Mouse (Mus musculus) right cerebral cortex, postnatal 4 days (tissue): ENCODE results near the gene Myt1l.

ENCODE experiments used
- DNase-seq: peaks from one replicate; pipeline ENCODE4 v3.0.0-alpha.2; 2022

Myt1l gene

DNA sequence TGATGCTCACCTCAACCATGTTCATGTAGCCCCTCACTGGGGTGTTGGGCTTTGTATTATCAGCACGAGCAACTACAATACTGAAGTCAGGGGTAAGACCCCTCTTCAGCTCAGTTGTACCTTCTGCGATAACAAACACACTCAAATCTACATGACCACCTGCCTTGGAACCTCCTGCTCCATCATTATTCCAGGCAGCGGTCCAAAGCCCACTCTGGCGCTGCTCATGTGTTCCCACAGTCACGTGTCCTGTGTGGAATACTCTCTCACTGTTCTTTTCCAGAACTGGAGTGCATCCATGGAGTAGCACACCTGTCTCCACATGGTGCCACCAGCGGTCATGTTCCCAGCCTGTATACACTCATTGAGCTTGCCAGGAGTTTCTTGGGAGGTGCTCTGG, 42.2 kb downstream of the Myt1l start:
- DNase-seq = no peak

DNA sequence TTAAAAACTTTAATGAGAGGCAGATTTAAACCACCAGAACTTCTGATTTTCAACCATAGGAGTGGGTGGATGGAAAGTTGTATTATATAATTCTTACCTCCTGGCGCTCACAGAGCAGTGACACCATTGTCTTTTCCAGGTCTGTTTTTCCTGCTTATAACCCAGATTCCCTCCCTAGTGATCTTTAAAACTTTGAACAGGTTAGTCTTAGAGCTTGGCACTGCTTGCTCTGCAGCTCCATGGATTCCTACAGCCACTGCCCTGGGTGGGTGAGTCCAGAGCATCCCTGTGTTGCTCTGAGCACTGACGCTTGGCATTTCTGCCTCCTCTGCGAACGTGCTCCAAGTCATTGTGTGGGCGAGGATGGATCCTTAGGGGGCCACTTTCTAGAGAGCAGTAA, 43.4 kb downstream of the Myt1l start:
- no peak for DNase-seq

DNA sequence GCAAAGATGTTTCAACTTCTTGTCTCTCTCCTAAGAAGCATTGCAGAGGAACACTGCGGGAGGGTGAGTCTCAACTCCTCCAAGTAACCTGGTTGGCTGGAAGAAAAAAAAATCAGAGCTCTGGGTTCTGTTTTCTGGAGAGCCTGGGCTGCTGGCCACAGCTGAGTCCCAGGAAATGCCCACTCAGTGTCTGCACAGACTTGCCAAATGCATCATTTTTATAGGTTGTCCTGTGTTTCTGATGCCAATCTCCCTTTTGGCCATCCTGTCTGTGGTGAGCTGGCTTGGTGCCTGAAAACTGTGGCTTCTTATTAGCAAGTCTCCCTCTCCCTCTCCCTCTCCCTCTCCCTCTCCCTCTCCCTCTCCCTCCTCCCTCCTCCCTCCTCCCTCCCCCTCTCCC, 65.6 kb downstream of the Myt1l start:
- DNase-seq = no peak

DNA sequence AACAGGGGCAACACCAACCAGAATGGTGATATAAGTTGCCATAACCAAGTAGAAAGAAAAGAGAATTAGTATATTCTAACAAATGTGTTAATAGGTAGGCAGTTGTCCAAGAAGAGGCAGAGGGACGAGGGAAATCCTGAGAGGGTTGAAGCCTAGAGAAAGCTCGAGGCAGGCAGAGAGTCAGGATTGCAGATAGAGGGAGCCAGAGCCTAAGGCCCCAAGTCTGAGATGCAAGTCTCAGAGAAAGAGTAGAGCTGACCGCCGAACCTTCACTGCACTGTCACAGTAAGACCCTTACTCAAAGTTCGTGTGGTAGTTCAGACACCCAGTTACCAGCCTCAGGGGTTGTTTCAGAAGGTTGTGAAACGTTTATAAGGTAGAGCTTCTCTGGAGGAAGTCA, 71.7 kb downstream of the Myt1l start:
- no peak for DNase-seq

DNA sequence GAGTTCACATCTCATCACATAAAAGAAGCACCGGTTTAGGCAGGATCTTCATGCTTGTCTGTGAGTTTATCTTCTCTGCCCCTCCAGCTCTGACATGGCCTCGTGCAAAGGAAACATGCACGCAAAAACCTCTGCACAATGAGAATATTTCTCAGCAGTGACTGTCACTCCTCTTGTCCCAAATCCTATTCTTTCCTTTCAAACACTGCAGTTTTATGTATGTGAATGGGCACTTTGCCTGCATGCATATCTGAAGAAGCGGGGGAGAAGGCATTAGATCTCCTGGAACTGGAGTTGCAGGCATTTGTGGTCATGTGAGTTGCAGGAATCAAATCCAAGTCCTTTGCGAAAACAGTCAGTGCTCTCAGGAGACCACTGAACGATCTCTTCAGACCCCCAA, 73.0 kb downstream of the Myt1l start:
- DNase-seq = no peak

DNA sequence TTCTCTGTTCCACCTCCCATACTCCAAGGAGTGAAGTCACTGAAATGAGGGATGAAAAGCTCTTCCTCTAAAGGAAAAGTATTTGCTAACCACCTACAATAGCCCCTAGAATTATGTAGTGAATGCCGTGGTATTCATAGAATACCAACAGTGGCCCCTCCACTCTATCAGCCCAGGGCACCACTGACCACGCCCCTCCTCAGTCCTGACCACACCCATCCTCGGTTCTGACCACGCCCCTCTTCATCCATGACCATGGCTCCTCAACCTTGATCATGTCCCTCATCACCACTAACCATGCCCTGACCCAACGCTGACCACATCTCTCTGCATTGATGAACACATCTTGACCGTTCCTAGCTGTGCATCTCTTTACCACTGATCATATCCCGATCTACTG, 76.5 kb downstream of the Myt1l start:
- DNase-seq = no peak

DNA sequence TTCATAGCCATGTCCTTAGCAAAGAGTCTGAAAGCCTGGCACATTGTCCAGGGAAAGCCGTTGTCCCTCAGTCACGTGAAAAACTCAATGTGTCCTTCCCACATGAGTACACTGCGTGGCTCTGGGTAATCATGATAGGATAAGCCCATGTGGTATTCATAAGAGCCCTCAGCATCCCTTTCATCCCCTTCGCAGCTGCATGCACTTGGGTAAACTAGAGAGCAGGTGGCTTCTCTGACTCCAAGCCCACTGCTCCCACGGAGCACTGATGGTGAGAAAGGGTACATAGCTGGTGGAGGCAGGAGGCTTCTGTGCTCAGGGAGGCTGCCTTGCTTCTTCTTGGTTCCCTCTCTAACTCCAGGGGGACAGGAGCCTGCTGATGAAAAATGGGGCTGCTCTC, 76.9 kb downstream of the Myt1l start:
- no peak for DNase-seq

DNA sequence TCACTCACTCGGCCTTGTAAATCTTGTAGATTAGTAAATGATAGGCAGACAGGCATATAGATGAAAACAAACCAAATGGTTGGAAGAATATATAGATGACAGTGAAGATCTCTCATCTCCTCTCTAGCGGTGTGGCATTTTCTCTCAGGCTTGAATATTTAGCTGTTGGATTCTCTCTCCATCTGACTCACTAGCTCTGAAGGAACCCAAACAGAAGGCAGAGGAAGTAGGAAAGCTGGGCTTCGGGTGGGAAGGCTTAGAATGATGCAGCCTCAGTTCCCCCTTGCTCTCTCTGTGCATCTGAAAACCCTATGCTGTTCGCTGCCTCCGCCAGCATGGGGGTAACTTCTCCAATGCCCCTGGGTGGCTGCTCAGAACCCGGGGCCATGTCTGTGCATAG, 78.0 kb downstream of the Myt1l start:
- no peak for DNase-seq

DNA sequence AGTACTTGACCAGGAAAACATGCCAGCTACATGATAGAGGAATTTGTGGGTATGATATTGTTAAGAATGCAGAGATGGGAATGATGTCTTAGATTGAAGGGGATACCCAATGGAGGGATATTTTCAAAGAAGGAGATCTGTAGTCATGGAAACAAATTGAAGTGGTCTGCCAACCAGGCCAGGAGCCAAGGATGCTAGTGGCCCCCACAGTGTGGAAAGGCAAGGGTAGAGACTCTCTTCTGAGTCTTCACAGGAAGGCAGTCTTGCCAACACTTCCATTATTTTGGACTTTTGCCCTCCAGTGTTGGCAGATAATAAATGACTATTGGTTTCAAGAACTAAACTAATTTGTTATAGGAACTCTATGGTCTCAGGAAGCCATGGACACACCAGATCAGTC, 89.6 kb downstream of the Myt1l start:
- DNase-seq = no peak

DNA sequence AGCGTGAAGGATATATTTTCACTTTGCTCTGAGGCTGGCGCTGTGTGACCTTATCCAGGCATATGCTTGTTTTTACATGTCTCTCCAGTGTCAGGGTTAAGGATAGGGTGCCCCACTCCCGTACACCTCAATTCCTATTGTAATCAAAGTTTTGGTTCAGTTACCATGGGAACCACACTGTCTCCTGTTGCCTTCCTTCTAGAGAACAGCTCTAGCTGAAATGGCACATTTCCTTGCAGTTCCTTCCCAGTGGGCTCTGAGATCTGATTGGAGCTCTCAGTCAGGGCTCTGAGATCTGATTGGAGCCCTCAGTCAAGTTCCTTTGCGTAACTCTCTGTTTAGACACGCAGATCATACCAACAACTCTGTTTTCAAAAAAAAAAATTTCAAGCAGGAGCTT, 93.3 kb downstream of the Myt1l start:
- DNase-seq = no peak

DNA sequence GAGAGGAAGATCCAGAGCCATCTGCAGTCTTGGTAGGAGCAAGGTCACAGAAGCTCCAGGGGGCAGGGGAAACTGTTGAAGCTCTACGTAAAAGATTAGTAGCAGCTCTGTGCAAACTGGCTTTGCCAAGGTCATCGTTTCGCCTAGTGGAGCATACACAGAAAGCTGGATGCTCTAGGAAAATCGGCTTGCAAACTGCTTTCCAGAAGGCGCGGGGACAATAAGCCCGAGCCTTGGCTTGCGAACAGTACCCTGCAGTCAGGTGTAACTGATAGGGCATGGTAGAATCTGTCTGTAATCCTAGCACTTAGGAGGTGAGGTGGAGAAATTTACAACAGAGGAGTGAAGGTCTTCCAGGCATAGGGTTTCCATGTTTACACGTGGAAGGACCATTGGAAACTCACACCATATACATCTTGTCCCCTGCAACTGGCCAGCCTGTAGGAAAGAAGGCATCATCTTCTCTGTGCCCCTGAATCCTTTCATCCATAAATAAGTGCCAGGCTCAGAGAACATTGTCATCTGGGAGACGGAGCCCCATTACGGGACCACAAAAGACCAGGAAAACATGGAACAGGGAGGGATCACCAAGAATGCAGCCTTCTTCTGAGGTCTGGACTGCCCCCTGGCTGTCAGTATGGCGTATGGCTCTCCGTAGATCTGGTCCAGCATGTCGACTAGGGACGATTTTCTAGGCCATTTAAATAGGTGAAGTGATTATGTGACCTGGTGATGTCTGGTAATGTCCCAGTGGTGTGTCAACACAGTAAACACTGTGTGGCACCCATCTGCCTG, 100.0 kb downstream of the Myt1l start:
- DNase-seq = no peak

DNA sequence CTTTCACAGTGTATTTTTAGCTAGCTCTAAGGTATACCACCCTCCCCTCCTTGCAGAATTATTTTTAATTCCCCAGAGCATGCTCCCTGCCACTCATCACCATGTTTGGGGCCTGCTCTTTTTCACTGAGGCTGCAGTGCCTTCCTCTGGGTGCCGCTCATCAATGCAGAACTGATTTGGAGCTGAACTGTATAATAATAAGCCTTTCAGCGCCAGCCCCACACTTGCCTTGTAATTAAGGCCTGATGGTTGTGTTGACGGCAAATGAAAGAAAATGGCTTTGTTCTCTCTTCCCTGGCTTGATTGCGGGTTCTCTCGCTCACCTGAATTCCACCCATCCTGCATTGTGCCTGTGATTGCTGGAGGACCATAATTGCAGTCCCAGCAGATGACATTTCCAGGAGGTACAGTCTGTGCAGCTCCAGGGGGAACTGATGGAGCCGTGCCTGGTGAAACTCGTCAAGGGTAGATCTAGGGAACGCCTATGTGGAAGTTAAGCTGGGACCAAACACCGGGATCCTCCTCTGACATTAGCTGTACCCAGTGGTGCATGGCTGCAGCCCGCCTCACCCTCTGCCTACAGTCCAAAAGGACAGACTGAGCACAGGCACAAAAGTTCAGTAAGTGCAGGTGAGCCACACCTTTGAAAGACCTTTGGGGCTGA, 101.8 kb downstream of the Myt1l start:
- DNase-seq = no peak

DNA sequence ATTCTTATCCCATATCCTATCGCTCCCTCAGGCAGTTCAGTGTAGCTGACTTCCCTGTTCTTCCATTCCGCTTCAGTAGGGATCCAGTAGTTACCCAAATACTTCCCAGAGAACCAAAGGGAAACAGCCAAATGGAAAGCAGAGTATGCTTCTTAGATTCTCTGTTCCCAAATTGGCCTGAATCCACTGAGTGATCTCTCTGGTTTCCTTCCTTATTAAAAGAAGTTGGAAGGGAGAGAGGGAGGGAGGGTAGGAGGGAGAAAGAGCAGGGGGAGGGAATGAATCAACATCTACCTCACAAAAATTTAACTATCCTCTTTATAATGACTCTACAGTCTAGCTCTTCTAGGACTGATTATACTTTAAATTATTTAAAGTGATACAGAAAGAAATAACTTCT, 106.3 kb downstream of the Myt1l start:
- DNase-seq = no peak

DNA sequence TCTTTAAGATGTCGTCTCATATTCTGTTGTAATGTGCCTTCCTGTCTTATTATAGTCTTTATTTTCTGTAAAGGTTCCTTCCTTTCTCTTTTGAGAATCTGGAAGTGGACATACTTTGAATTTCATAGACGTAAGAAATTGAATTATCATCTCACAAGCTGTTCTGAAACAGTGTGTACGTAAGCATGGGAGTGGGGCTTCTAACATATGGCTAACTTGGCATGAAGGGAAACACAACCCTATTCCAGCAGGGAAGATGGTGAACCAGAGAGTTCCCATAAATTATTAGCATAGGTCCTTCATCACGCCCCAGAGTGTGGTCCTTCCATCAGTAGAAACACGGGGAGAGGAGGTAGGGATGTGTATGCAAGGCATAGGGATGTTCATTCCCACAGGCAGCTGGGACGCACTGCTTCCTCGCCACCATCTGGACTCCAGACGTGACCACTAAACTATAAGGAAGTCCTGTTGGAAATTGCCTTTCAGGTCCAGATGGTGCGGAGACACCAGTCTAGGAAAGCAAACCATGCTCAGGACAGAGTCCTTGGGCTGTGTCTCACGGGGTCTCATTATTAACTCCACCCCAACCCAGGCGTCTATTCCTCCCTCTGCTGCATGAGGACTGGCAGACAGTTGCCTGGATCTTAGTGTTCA, 111.5 kb downstream of the Myt1l start:
- no peak for DNase-seq

DNA sequence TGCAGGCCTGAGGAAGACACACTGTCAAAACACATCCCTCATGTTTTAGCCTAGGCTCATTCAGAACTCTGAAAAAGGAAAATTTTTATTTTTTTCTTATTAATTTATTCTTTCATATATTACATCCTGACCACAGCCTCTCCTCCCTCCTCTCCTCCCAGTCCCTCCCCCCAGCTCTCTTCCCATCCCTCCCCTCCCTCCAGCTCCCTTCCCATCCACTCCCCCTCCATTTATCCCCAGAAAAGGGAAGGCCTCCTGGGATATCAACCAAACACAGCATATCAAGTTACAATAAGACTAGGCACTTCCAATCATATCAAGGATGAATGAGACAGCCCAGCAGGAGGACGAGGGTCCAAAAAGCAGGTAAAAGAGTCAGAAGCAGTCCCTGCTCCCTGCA, 112.0 kb downstream of the Myt1l start:
- no peak for DNase-seq

DNA sequence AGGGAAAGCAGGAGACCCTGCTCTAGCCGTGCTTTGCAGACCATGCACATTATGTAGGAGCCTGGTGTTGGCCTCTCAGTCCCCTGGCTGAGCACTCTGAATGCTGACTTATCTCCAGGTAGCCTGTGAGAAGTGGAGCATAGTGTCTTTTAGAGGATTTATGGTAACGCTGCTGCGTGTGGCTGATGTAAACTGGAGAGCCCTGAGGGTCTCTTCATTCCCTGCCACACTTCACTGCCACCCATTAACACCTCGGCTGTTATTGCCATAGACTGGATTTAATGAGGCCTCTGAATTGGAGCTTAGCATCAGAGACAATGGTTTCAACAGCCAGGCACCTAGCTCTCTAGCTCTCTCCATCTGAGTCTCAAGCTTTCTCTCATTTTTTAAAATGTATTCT, 114.7 kb downstream of the Myt1l start:
- DNase-seq = no peak

DNA sequence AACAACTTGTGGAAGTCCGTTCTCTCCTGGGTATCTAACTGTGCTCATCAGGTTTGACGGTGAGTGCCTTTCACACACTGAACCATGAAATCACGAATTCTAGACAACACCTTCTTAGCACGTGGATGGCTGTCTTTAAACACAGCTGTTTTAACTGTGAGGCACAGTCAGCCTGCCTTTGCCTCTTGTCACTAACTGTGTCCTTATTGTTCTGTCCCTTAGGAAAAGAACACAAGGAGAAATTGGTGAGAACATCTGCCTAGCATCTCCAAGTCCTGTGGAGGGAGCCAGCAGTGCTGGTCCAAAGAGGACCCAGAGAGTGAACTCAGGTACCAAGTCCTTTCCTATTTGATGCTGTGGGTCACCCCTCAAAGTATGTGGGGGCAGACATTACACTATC, 115.9 kb downstream of the Myt1l start:
- no peak for DNase-seq

DNA sequence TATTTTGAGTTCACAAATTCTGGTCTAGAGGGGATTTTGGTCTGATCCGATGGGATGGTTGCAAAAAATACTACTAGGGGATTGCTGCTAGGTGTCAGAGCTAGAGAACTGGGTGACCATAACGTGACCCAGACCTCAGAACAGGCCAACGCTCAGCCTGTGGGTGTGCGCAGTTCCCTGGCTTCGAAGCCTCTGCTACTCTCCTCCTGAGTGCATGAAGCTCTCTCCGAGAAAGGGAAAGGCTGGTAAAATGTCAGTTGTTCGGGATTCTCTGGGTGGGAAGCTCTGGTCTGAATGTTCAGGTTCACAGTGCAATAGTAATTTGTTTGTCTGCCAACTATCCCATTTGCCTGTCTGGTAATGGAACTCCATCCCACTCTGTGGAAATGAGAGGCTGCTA, 116.5 kb downstream of the Myt1l start:
- DNase-seq = no peak

DNA sequence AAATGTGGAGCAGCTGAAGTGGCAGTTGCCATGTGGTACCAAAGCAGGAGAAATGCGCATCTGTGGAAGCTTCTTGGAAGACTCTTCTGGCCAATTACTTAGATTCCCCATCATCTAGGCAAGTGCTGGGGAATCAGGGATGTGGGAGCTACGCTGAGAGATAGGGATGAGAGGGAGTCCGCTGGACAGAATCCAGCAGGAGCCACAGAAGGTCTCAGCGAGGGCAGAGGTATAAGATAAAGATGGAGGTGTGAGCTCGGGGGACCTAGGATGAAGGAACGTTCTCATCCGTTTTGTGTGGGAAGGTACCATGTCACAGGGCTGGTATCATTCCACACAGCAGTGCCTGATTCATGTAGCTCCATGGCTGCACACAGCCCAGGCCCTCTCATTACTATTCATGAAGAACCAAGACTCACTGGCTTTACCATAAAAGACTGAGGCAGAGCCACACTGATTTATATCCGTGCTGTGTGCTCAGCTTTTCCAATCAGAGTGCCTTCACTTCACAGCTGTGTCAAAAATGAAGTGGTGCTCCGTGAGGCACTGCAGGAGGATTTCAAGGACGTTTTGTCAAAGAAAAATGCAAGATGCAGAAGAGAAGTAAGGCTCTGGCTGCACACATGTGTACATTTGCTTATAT, 121.4 kb downstream of the Myt1l start:
- no peak for DNase-seq

DNA sequence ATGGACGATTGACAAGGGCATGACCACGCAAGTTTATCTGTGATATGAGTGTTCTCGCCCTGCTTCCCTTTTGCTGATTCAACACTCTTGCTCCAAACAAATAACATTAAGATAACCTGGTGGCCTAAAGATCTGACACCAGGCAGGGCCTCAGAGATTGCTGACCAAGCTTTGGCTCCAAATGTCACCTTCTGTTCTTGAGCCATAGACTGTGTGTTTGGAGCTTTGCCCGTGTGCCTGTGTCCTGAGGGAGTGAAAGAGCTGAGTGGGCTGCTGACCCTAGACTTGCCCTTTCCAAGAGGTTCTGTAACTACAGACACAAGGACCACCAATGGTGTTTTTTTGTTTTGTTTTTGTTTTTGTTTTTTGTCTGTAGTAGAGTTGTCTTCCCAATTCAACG, 124.3 kb downstream of the Myt1l start:
- no peak for DNase-seq

DNA sequence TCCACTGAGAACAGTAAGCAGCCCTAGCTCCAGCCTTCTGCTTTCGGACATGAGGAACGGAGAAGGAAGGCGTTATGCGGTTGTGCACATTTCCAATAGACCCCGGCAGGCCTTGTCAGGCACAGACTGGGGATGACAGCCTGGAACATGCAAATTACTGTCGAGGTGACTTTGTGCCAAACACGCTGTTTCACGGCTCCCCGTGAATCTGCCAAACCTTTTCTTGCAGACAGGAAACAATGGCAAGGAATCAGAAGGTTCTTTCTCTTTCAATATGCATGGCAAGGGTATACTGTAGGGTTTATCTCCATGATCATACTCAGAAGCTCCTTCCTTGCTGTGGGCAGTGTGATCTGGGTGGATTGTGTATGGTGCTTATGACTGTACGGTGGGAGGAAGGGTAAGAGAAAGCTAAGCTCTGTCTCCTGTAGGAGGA, 127.0 kb downstream of the Myt1l start:
- DNase-seq = no peak

DNA sequence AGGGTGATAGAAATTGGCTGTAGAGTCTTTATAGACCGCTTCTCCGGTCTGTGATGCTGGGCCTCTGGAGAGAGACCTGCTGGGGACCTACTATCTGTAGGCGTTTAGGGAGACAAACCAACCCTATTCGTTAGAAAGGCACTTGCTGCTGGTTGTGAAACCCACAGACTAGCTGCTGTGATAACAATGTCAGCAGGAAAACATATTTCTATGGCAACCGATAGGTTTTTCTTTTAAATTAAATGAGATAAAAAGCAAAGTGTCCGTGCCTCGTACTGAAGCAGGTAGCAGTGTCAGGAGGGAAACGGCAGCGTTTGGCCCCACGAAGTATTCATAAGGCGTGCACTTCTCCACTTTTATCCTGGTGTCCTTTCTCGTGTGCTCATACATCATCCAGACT, 127.5 kb downstream of the Myt1l start:
- no peak for DNase-seq

DNA sequence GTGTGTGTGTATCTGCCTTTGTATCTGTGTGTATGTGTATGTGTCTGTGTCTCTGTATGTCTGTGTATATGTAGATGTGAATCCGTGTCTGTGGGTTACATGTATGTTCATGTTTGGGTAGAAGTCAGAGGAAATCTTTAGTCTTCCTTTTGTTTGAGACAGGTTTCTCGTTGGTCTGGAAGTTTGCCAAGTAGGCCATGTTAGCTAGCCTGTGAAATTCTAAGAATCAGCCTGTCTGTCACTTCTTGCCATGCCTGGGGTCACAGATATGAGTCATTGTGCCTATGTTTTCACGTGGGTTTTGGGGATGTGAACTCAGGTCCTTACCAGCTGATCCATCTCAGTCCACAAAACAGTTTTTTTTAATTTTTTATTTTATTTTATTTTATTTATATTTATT, 128.9 kb downstream of the Myt1l start:
- DNase-seq = no peak

DNA sequence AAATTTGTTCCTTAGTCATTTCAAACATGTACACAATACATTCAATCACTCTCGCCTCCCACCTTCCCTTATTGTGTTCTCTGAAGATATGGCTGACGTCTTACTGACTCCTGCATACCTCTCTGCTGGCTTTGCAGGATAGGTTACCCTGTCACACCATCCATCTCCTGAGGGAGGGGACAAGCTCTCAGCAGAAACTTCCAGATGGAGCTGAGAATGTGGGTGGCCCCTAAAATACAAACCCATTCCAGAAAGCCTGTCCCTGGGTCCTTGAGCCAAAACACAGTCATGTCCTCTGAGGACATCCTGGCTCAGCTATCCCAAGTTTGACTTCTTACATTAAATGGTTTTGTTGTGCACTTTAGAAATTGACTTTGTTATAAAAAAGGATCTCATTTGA, 129.7 kb downstream of the Myt1l start:
- DNase-seq = no peak
